Mouse (Mus musculus): ENCODE measurements at regions not wholly inside any gene's neighbourhood (a gene's known extent, or its start where the extent isn't known, plus 50 kb on each side); places are given as distances from the start of the nearest gene placed in this dataset.

DNA sequence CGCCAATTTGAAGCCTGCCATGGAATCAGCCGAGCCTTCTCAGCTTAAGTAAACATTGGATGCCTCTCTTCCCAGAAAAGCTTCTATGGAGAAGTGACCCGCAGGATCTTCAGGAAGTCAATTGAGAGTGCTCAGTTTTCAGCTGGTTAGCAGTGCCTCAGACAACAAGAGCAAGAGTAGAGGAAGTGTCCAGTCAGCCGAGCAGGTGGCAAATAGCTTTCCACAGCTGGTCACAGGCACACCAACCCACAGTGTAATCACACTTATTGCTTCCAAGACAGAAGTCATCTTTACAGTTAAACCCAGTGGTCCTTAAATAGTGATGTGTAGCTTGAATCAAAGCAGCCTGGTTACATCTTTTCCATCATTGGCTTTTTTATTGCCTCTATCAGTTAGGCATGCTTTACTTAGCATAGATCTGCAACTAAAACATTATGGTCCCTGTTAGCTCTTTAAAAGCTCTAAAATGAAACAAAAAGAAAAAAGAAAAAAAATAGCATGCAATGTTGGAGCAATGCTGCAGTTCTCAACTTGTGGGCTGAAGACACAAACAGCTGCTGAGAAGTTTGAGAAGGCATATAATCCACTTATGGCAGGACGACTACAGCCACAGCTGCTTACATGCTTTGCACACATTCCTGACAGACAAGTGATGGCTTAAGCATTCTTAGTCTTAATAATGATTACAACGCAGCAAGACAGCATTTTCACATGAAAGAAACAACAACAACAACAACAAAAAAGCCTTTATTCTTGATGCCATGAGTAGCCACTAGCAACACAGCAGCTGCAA lies 444.5 kb downstream of the Tmem135 start:
- Histone ChIP-seq H3K4me3 (ENCODE audit: insufficient read depth, low read length) (no peak overlapping the region), H3K27ac (ENCODE audit: insufficient read depth, low read length) (no peak overlapping the region), H3K4me1 (ENCODE audit: control insufficient read depth, insufficient read depth, low read length) (peaks cover 5% of the 10 kb centered on the region; the same call in 1 of the 2 replicates)
- TF ChIP-seq CTCF (IDR thresholded peaks at IDR 0.05; ENCODE audit: borderline replicate concordance, insufficient read depth, low read length) (no peak), POLR2A (IDR thresholded peaks at IDR 0.05; ENCODE audit: low read depth, low read length) (no peak)

DNA sequence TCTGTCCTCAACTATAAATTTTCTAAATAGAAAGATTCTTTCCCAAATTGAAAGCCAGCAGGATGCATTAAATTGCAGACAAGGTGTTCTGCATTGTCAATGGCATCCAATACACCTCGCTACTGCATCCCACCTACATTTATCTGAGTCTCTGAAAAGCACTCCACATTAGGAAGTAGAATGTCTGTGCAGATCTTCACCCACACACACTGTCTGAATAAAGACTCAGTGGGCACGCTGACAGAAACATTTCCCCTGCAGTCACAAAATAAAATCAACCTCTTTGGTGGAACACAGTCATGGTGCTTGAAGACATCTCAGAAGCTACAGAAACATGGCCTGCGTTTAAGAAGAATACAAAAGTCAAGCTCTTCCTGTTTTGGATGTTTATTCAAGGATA lies 449.0 kb downstream of the Tmem135 start:
- Histone ChIP-seq H3K4me1 (ENCODE audit: control insufficient read depth, insufficient read depth, low read length) (peaks cover 2% of the 10 kb centered on the region; the same call in 1 of the 2 replicates), H3K27ac (ENCODE audit: insufficient read depth, low read length) (no peak overlapping the region), H3K4me3 (ENCODE audit: insufficient read depth, low read length) (no peak overlapping the region)
- TF ChIP-seq POLR2A (IDR thresholded peaks at IDR 0.05; ENCODE audit: low read depth, low read length) (no peak), CTCF (IDR thresholded peaks at IDR 0.05; ENCODE audit: borderline replicate concordance, insufficient read depth, low read length) (no peak)

DNA sequence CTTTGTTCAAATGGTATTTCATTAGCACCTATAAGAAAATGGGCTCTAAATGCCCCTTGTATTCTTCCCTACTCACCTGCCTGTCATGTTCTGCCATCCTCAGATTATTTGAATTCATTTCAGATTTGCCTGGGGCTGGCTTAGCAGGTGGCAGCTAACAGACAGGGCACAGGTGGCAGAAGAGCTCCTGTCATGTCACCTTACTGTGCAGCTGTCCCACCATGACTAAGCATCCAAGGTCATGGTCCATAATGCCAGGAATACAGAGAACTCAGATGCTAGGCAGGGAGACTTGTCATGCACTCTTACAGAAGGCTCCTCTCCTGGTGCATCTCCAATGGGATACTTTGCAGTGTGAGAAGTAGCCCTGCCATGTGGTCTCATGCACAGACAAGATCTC lies 458.7 kb downstream of the Tmem135 start:
- H3K4me3 ChIP-seq (ENCODE audit: insufficient read depth, low read length) = no peak overlapping the region
- no peak overlapping the region for H3K27ac ChIP-seq (ENCODE audit: insufficient read depth, low read length)
- 0 out of 2 replicates have a peak, but pooled peaks cover 2% of the 10 kb centered on the region for H3K4me1 ChIP-seq (ENCODE audit: control insufficient read depth, insufficient read depth, low read length)
- TF ChIP-seq CTCF (IDR thresholded peaks at IDR 0.05; ENCODE audit: borderline replicate concordance, insufficient read depth, low read length) (no peak), POLR2A (IDR thresholded peaks at IDR 0.05; ENCODE audit: low read depth, low read length) (no peak)

DNA sequence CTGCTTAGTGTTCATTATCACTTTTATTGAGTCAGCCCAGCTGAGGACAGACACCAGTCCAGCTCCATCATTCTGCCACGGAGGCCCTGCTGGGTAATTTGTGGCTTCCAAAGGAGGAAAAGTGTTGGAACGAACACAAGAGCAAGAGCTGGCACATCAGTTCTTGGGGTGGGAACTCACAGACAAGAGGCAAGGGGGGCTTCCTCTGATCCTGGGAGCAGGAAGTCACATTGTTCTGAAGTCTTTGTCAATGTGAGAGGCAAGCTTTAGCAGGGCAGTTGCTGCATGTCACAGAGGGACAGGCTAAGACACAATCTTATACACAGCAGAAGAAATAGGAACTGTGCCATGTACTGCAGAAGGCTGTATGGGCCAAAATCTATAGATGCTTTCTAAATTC lies 459.1 kb downstream of the Tmem135 start:
- no peak overlapping the region for H3K27ac ChIP-seq (ENCODE audit: insufficient read depth, low read length)
- TF ChIP-seq POLR2A (IDR thresholded peaks at IDR 0.05; ENCODE audit: low read depth, low read length) (no peak), CTCF (IDR thresholded peaks at IDR 0.05; ENCODE audit: borderline replicate concordance, insufficient read depth, low read length) (no peak)

DNA sequence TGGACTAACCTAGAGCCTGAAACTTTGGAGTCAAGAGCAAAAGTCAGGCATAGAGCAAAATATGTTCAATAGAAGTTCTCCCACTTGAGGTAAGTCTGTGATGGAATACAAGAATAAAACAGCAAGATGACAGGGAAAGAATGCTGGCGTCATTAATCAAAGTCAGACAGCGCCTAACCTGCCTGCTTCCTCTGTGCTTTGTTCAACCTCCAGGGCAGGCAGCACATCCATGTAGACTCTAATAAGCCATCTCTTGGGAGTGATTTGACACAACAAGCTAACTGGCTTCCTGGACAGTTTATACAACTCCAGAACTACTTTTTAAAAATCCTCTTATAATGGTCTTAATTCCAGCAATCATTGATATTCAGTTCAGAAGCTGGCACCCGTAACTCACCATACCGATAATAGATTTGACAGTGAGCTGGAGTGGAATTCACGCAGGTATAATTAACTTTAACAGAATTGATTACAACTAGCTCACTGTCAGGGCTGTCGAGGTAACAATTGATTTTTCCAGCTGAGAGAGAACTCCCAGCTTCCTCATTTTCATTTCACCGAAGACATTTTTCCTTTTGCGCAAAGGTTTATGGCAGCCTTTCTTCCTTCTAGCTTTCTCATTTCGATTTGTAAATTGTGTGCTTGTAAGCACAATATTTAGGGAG lies 462.6 kb downstream of the Tmem135 start:
- no peak for TF ChIP-seq CTCF (IDR thresholded peaks at IDR 0.05; ENCODE audit: borderline replicate concordance, insufficient read depth, low read length)
- TF ChIP-seq POLR2A (IDR thresholded peaks at IDR 0.05; ENCODE audit: low read depth, low read length) = no peak
- no peak overlapping the region for H3K27ac ChIP-seq (ENCODE audit: insufficient read depth, low read length)
- peaks cover 6% of the 10 kb centered on the region; the same call in 1 of the 2 replicates for H3K4me1 ChIP-seq (ENCODE audit: control insufficient read depth, insufficient read depth, low read length)
- H3K4me3 ChIP-seq (ENCODE audit: insufficient read depth, low read length) = no peak overlapping the region

More for the DNA sequence above, 459.1 kb downstream of the Tmem135 start:
- Histone ChIP-seq H3K4me1 (ENCODE audit: control insufficient read depth, insufficient read depth, low read length) (peaks cover 5% of the 10 kb centered on the region; the same call in 1 of the 2 replicates), H3K4me3 (ENCODE audit: insufficient read depth, low read length) (no peak overlapping the region)

GRCm38 (mm10) chr7:88940196-88940595 lies 463.8 kb downstream of the Tmem135 start:
- Histone ChIP-seq H3K27ac (ENCODE audit: insufficient read depth, low read length) (peak overlapping the region; percentile 47; the same call in 1 of the 2 replicates), H3K4me1 (ENCODE audit: control insufficient read depth, insufficient read depth, low read length) (peaks cover 6% of the 10 kb centered on the region; the same call in 1 of the 2 replicates), H3K4me3 (ENCODE audit: insufficient read depth, low read length) (no peak overlapping the region)
- TF ChIP-seq CTCF (IDR thresholded peaks at IDR 0.05; ENCODE audit: borderline replicate concordance, insufficient read depth, low read length) = no peak
- TF ChIP-seq POLR2A (IDR thresholded peaks at IDR 0.05; ENCODE audit: low read depth, low read length) = no peak

GRCm38 (mm10) chr7:88928245-88928795 lies 475.7 kb downstream of the Tmem135 start:
- Histone ChIP-seq H3K27ac (ENCODE audit: insufficient read depth, low read length) (no peak overlapping the region), H3K4me3 (ENCODE audit: insufficient read depth, low read length) (no peak overlapping the region), H3K4me1 (ENCODE audit: control insufficient read depth, insufficient read depth, low read length) (no peaks in the 10 kb centered on the region)
- TF ChIP-seq POLR2A (IDR thresholded peaks at IDR 0.05; ENCODE audit: low read depth, low read length) (no peak), CTCF (IDR thresholded peaks at IDR 0.05; ENCODE audit: borderline replicate concordance, insufficient read depth, low read length) (no peak)
